15 mouse cellular contexts compared by ENCODE assay signal in genomic region chr6:86797455-86797854, GRCm38 (mm10).
"Had no signal": no experiment of that assay in that cellular context is flagged by ENCODE, and none has a peak within 500 bp of the region (broad histone marks: within the 10 kb centered on the region; RNA-seq: fewer than 3 reads in every experiment).

No protein-coding gene starts in this region.

- H3K9me3 ChIP-seq: limb, embryonic 15.5 days; liver, embryonic 12.5 days; midbrain, embryonic 12.5 days; neural tube, embryonic 13.5 days had no signal

- ATAC-seq: inflammation-experienced regulatory T-cells, adult 6 months; liver, embryonic 12.5 days; midbrain, embryonic 16.5 days had no signal

- H3K4me2 ChIP-seq: limb, embryonic 15.5 days; liver, embryonic 12.5 days; midbrain, embryonic 12.5 days; neural tube, embryonic 13.5 days had no signal

- DNase-seq: kidney, adult 2 months; kidney, postnatal 4 days; retina, postnatal 1 day; right cerebral cortex, postnatal 4 days; spleen, adult 18-20 months; thymus, adult 2 months; thymus, postnatal 25 days had no signal

- H3K27ac ChIP-seq: kidney, postnatal 0 days; left cerebral cortex, adult 2 months; limb, embryonic 15.5 days; liver, embryonic 12.5 days; midbrain, embryonic 12.5 days; neural tube, embryonic 13.5 days had no signal

- H3K4me3 ChIP-seq: left cerebral cortex, adult 2 months; limb, embryonic 15.5 days; liver, embryonic 12.5 days; midbrain, embryonic 12.5 days; neural tube, embryonic 13.5 days had no signal

- H3K36me3 ChIP-seq: limb, embryonic 15.5 days; liver, embryonic 12.5 days; midbrain, embryonic 12.5 days; neural tube, embryonic 13.5 days had no signal

- H3K9ac ChIP-seq: limb, embryonic 15.5 days; liver, embryonic 12.5 days; midbrain, embryonic 12.5 days; neural tube, embryonic 13.5 days had no signal
